Mouse (Mus musculus) brain, embryonic 14.5 days (tissue): ENCODE measurements around the gene Hist2h2bb. TPM values are rescaled to one million over a fixed set of nuclear protein-coding genes. Genes with fewer than 3 reads are reported as not detected.
A peak's percentile ranks its signal among the peaks of the same experiment; 100 is the strongest.
"Not testable (repeated sequence)": the region's sequence is repeated elsewhere in the genome, so short reads cannot be mapped to it uniquely, and the experiment has no call there.

ENCODE experiments used
- DNase-seq: peaks from one replicate; pipeline ENCODE4 v3.0.0-alpha.2; 2011; ENCODE audit warnings: low read depth
- CTCF ChIP-seq: fragments of 200-500 bp; IDR thresholded peaks from 2 replicates; pipeline ENCODE4 v1.5.1; 2012; ENCODE audit warnings: inconsistent platforms, mild to moderate bottlenecking, moderate library complexity, borderline replicate concordance; ENCODE audit not compliant: insufficient read depth, insufficient read length; ENCODE audit errors: extremely low read depth
- POLR2A ChIP-seq: fragments of 200-500 bp; IDR thresholded peaks from 2 replicates; pipeline ENCODE4 v1.6.1; 2012; ENCODE audit warnings: mild to moderate bottlenecking, inconsistent platforms, borderline replicate concordance; ENCODE audit not compliant: poor library complexity, insufficient read depth, insufficient read length, severe bottlenecking; ENCODE audit errors: extremely low read depth
- polyA plus RNA-seq: library from polyadenylated mRNA; depleted of rRNA; stranded (reverse); fragments of >200 nt; gene quantifications from 2 replicates; pipeline ENCODE4 v1.2.3, GENCODE M21; 2012

Gene Hist2h2bb
- polyA plus RNA-seq, 1 experiment, result 14.5 TPM

DNA sequence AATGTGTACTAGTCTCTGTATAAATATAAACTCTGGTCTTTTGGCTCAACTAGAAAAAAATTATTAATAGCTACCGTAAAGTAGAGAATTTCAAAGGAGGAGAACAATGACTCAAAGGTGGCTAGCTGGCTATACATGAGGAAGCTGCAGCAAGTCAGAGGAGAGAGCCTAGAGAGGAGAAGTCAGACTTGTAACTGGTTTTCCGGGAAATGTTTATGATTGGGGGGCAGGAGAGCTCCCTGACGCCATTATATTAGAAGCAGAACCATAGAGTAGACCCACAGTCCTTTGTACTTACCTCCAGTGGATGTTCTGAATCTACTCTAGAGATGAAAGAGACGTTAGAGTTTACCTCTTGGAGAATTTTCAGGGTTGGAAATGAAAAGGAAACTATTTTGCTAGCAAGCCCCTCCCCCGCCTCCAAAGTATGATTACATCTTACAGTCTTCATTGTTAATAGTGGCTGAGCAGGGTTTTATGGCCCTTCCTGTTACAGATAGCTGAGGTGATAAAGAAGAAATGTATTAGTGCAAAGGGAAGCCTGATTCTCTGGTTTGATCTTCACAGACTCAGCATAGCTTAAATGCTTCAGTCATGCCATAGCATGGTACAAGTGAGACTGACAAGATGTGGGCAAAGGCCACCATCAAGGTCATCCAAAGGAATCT lies 13.5 kb upstream of the Hist2h2bb start:
- no peak for TF ChIP-seq CTCF
- TF ChIP-seq POLR2A, result no peak

DNA sequence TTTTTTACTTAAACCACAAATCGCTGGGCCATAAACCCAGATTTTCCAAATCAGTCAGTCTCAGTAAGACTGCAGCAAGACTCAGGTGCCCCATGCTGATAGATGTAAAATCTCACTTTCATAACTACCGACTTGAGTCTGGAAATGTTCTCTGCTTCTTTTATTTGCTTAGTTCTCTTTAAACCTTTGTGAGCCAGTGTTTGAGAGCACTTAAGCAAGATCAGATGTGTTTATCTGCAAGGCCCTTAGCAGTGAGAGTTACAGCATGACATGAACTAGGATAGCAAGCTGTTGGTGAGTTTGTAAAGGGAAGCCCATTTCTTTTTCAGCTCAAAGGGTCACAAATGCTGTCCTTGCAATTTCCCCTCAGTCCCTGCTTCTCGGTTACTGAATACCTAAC lies 12.4 kb upstream of the Hist2h2bb start:
- no peak for DNase-seq
- no peak for TF ChIP-seq POLR2A
- no peak for TF ChIP-seq CTCF

More for the DNA sequence above, 13.5 kb upstream of the Hist2h2bb start:
- DNase-seq, result no peak

DNA sequence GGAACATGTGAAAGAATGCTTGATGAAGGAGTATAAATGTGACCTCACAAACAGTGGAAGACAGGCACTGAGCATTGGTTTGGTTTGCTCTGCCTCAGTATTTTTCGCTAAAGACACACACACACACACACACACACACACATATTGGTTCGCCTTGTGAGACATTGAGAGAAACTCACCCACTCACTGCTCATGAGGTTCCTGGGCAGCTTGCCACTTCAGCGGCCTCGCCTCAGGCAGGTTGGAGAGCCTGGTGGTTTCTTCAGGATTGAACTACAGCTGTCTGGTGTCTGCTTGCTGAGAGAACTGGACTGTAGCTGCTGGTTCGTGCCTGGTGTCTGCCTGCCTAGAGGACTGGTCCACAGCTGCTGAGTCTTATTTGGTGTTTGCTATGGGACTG lies 9.3 kb upstream of the Hist2h2bb start:
- no peak for TF ChIP-seq CTCF
- no peak for DNase-seq

- no peak for TF ChIP-seq POLR2A
- TF ChIP-seq CTCF, result no peak
- peak; percentile 26 for DNase-seq
Observed at GRCm38 (mm10) chr3:96261623-96262022, 7.9 kb upstream of the Hist2h2bb start.

- no peak for TF ChIP-seq CTCF
- TF ChIP-seq POLR2A, result peak; percentile 24; the same call in 1 of the 2 replicates
- DNase-seq, result peak; percentile 94
Observed at GRCm38 (mm10) chr3:96262216-96262875, 7.2 kb upstream of the Hist2h2bb start.

DNA sequence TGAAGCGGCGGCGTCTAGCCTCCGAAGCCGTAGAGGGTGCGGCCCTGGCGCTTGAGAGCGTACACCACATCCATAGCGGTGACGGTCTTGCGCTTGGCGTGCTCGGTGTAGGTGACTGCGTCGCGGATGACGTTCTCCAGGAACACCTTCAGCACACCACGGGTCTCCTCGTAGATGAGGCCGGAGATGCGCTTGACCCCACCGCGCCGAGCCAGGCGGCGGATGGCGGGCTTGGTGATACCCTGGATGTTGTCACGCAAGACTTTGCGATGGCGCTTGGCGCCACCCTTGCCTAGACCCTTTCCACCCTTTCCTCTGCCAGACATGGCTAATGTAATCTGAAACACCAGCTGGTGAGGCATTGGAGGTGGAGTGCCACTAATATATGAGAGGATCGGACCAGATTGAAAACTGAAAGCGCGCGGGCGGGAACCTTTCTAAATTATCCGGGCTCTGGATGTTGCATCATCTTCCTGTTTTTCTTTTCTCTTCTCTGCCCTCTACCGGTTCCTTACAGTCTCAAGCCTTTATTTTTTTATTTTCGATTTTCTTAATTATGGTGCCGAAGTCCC lies 6.5 kb upstream of the Hist2h2bb start, which contains the start of gene Hist2h4:
Gene Hist2h4, minus strand, starts transcription at position 333 of the 572 bp plus-strand sequence.
- peak; percentile 98 for DNase-seq
- peak; percentile 82; the same call in 1 of the 2 replicates for TF ChIP-seq POLR2A
- peak; percentile 40; the same call in 1 of the 2 replicates for TF ChIP-seq CTCF

GRCm38 (mm10) chr3:96263558-96264403 lies 5.8 kb upstream of the Hist2h2bb start:
- TF ChIP-seq CTCF, result no peak
- TF ChIP-seq POLR2A, result no peak
- DNase-seq, result no peak

GRCm38 (mm10) chr3:96264404-96264949 lies 5.1 kb upstream of the Hist2h2bb start:
- no peak for DNase-seq
- TF ChIP-seq POLR2A, result no peak
- TF ChIP-seq CTCF, result no peak

GRCm38 (mm10) chr3:96266132-96266710 lies 3.3 kb upstream of the Hist2h2bb start:
- TF ChIP-seq POLR2A (no peak), CTCF (no peak)
- DNase-seq, result no peak

DNA sequence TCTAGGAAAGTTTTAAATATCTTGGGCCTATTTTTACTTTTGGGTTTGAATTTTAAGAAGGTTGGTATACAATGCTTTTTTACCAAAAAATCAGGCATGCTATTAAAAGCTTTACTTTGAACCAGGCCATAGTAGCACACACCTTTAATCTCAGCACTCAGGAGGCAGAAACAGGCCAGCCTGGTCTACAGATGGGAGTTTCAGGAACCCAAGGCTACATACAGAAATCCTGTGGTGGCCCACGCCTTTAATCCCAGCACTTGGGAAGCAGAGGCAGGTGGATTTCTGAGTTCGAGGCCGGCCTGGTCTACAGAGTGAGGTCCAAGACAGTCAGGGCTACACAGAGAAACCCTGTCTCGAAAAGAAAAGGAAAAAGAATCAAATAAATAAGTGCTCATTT lies 2.0 kb upstream of the Hist2h2bb start:
- no peak for DNase-seq
- TF ChIP-seq CTCF (no peak), POLR2A (no peak)

DNA sequence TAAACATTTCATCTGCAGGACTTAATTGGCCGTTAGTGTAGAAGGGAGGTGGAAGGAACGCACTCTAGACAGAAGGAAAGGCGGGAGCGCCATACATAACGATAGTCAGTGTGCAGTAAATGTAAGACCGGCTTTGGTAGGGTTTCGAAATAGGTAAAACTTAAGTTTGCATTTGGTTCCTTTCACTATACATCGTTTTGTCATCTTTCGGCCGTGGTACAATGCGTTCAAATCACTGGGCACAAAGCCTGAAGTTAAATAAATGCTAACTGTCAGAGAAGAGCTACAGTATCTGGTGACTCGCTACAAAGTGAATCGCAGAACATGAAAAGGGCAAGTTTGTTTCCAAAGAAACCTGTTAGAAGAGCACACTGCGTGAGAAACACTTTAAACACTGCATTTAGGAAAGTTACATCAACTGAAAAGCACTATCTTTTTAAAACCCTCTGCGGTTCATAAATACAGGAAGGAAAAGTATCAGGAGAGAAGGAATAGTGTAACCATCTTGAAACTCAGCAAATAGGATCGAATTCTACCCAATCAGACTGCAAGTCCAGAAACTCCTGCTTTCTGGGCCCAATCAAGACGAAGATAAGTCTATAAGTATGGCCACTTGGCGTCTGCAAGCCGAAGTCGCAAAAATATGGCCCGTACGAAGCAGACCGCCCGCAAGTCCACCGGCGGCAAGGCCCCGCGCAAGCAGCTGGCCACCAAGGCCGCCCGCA lies 1.3 kb upstream of the Hist2h2bb start, which contains the start of gene Hist2h3b:
Gene Hist2h3b, plus strand, starts transcription at position 604 of the 725 bp plus-strand sequence.
- peak; percentile 98 for DNase-seq

DNA sequence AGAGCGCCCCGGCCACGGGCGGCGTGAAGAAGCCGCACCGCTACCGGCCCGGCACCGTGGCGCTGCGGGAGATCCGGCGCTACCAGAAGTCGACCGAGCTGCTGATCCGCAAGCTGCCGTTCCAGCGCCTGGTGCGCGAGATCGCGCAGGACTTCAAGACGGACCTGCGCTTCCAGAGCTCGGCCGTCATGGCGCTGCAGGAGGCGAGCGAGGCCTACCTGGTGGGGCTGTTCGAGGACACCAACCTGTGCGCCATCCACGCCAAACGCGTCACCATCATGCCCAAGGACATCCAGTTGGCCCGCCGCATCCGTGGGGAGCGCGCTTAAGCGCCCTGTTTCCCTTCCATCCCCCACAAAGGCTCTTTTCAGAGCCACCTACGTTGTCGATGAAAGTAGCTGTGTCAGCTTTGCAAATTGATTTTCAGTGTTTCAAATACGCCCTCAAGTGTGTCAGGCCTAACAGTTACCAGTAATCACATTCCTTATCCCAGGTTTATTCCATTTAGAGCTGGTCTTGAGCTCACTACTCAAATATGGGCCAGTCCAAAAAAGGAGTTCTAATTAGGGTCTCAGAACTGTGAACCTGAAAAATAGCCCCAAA lies 675 bp upstream of the Hist2h2bb start:
- DNase-seq, result not testable (repeated sequence)

More for the DNA sequence above, 1.3 kb upstream of the Hist2h2bb start, which contains the start of gene Hist2h3b:
- TF ChIP-seq CTCF (no peak), POLR2A (peak; percentile 58; the same call in 1 of the 2 replicates)
